Mouse (Mus musculus): ENCODE results near the gene A4gnt. TPM values are rescaled to one million over a fixed set of nuclear protein-coding genes. Genes with fewer than 3 reads are reported as not detected.

The A4gnt gene
- polyA plus RNA-seq (2015; fragmentation: Nextera tagmentation; extraction: Ambion mirVana) = 0.08 TPM in 1 of 2 replicates, not detected in the other

DNA sequence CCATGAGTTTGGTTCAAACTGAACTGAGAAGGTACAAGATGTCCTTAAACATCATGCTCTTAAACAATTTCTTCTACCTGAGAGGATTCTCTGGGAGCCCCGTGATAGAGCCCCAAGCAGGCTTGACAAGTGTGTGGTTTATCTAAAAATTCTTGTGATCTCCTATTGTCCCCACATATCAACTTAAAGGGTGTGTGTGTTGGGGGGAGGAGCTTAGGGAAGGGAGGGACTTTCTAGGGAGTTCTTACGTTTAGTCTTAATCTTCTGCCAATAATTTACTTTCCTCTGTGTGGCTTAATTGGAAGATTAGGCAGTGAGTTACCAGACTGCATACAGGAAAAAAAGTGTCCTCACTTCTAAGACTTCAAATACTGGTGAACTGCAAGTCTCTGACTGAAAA is at the start of gene A4gnt:
Gene A4gnt, plus strand, starts transcription at position 301 of the 400 bp plus-strand sequence.

DNA sequence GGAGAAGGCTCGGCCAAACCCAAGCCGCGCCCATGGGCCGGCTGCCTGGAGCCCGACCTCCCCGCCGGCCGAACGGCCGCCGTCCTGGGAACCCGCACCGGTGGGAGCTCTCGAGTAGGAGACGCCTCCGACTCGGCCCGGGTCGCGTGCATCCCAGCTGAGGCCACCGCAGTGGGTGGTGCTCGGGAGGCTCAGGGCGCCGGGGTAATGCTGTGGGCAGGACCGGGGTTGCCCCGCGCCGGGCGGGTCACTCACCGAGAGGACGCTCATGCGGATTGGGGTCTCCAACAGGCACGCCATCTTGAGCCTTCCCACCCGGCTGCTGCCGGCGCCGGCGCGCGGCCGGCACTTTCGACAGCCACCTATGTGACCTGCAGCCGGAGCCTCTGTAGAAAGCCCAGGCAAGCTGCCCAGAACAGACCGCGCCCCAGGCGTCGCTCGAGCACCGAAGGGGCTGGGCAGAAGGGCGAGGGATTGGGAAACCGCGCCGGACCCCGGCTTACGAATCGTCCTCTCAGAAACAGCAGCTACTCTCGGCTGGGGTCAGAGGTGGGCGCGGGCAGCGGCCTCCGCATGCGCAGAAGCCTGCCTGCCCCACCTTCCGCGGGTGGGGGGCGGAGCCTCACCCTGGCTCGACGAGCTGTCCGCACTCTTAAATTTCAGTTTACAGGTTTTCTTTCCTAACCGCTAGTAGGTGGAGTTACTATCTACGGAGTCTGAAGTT is 43.8 kb upstream of the A4gnt start, which contains the start of gene Armc8:
Gene Armc8, minus strand, starts transcription at position 553 of the 724 bp plus-strand sequence.

DNA sequence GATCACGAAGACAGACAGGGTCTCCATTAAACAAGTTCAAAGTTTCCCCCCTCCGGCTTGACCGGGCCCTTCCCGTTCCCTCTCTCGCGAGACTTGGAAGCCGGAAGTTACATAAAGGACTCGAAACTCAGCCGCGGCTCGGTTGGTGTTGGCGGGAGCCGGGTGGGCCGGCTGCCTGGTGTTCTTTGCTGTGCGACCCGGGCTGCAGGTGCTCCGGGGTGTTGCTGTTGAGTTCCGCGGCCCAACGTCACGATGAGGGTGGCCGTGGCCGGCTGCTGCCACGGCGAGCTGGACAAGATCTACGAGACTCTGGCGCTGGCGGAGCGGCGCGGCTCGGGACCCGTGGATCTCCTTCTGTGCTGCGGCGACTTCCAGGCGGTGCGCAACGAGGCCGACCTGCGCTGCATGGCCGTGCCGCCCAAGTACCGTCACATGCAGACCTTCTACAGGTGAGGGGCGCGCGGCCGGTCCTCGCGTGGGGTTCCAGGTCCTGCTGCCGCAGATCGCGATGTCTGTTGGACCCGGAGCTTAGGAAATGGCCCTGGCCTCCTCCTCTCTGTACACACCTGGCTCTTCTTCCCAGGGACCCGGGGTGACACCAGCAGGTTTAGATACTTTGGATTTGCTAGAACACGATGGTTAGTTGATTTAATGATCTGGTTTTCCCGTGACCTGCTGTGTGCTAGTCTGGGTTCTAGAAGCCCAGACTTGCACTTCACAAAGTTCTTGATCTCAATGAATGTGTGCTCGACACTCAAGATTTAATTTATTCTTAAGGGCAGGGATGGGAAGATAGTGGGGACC is 36.4 kb upstream of the A4gnt start, which contains the start of gene Dbr1:
Gene Dbr1, plus strand, starts transcription at position 123 of the 804 bp plus-strand sequence.

DNA sequence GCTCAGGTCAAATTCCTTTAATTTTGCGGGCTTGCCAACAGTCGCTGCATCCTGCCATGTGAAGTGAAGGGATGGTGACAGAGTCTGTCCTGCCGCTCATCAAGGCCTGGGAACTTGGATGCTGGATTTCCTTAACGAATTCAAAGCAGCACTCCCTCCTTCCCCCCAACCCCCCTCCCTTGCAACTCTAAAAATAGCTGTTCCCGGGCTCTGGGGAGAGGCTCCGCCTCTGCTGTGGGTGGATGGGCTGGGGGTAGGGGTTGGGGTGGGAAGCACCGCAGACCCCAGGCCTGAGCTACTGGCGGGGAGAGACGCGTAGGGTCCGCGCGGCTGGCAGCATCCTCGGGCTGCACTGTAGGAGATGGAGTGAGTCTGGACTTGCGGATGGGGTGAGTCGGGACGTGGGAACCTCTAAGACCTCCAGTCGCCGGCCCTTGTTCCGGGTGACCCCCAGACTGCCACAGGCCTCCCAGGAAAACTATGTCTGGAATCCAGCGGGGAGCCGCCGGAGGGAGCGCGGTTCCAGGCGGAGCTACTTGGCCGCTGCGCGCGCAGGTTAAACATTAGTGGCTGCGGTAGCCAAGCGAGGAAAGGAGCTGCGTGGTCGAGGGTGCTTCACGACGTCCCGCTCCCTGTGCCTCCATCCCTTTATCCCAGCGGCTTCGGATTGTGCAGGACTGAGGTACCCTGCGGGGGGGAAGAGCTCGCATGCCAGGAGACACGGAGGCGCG is 17.1 kb downstream of the A4gnt start, which contains the start of gene Dzip1l:
Gene Dzip1l, plus strand, starts transcription at position 216 of the 731 bp plus-strand sequence.

Other genes with a start within 250 kb of the A4gnt start
- gene Mras, start 175.1 kb upstream of the A4gnt start, polyA plus RNA-seq (2015; fragmentation: Nextera tagmentation; extraction: Ambion mirVana) = 30.3 and 36.5 TPM in 2 replicates
- gene Nme9, start 161.0 kb upstream of the A4gnt start, polyA plus RNA-seq (2015; fragmentation: Nextera tagmentation; extraction: Ambion mirVana) = not detected in 2 replicates
- 16.6 and 22.3 TPM in 2 replicates for gene Armc8, start 43.6 kb upstream of the A4gnt start, polyA plus RNA-seq (2015; fragmentation: Nextera tagmentation; extraction: Ambion mirVana)
- gene Dbr1, start 36.7 kb upstream of the A4gnt start, polyA plus RNA-seq (2015; fragmentation: Nextera tagmentation; extraction: Ambion mirVana) = 19.4 and 23.9 TPM in 2 replicates
- gene Dzip1l, start 17.0 kb downstream of the A4gnt start, polyA plus RNA-seq (2015; fragmentation: Nextera tagmentation; extraction: Ambion mirVana) = 5.6 and 6.5 TPM in 2 replicates
- gene Cldn18, start 104.8 kb downstream of the A4gnt start, polyA plus RNA-seq (2015; fragmentation: Nextera tagmentation; extraction: Ambion mirVana) = 0.88 and 2.8 TPM in 2 replicates